Mouse (Mus musculus): ENCODE measurements at regions not wholly inside any gene's neighbourhood (a gene's known extent, or its start where the extent isn't known, plus 50 kb on each side); places are given as distances from the start of the nearest gene placed in this dataset.

- no peak overlapping the region for H3K4me3 ChIP-seq (replicated peaks; ENCODE audit: low read length)
- H3K4me1 ChIP-seq (replicated peaks; ENCODE audit: low read depth, low read length), result no peaks in the 10 kb centered on the region
- H3K36me3 ChIP-seq (ENCODE audit: insufficient read depth, low read length), result no peaks in the 10 kb centered on the region
- no peaks in the 10 kb centered on the region for H3K27me3 ChIP-seq (ENCODE audit: insufficient read depth, low read length)
- peaks cover 8% of the 10 kb centered on the region; the same call in 1 of the 2 replicates for H3K9me3 ChIP-seq (ENCODE audit: low read length)
- no peak for TF ChIP-seq NANOG (IDR thresholded peaks at IDR 0.05; ENCODE audit: borderline replicate concordance, low read length)
- TF ChIP-seq CTCF (conservative IDR thresholded peaks at IDR 0.05; ENCODE audit: low read length), result no peak
- TF ChIP-seq POU5F1 (IDR thresholded peaks at IDR 0.05; ENCODE audit: borderline replicate concordance, low read length), result no peak
Observed at GRCm38 (mm10) chr16:95127616-95128015, 129.7 kb upstream of the Kcnj15 start.

GRCm38 (mm10) chr16:95131815-95132214 is 125.5 kb upstream of the Kcnj15 start:
- Histone ChIP-seq H3K27me3 (ENCODE audit: insufficient read depth, low read length) (no peaks in the 10 kb centered on the region), H3K36me3 (ENCODE audit: insufficient read depth, low read length) (no peaks in the 10 kb centered on the region), H3K9me3 (ENCODE audit: low read length) (peaks cover 8% of the 10 kb centered on the region; the same call in 1 of the 2 replicates), H3K4me3 (replicated peaks; ENCODE audit: low read length) (no peak overlapping the region), H3K4me1 (replicated peaks; ENCODE audit: low read depth, low read length) (no peaks in the 10 kb centered on the region)
- TF ChIP-seq CTCF (conservative IDR thresholded peaks at IDR 0.05; ENCODE audit: low read length) (no peak), NANOG (IDR thresholded peaks at IDR 0.05; ENCODE audit: borderline replicate concordance, low read length) (no peak), POU5F1 (IDR thresholded peaks at IDR 0.05; ENCODE audit: borderline replicate concordance, low read length) (no peak)

- Histone ChIP-seq H3K36me3 (ENCODE audit: insufficient read depth, low read length) (no peaks in the 10 kb centered on the region), H3K4me3 (replicated peaks; ENCODE audit: low read length) (no peak overlapping the region), H3K4me1 (replicated peaks; ENCODE audit: low read depth, low read length) (no peaks in the 10 kb centered on the region), H3K27me3 (ENCODE audit: insufficient read depth, low read length) (no peaks in the 10 kb centered on the region), H3K9me3 (ENCODE audit: low read length) (no peaks in the 10 kb centered on the region)
- no peak for TF ChIP-seq POU5F1 (IDR thresholded peaks at IDR 0.05; ENCODE audit: borderline replicate concordance, low read length)
- no peak for TF ChIP-seq CTCF (conservative IDR thresholded peaks at IDR 0.05; ENCODE audit: low read length)
- TF ChIP-seq NANOG (IDR thresholded peaks at IDR 0.05; ENCODE audit: borderline replicate concordance, low read length), result no peak
Observed at GRCm38 (mm10) chr16:95138809-95139208, 118.5 kb upstream of the Kcnj15 start.

GRCm38 (mm10) chr16:95141510-95142394 is 115.6 kb upstream of the Kcnj15 start:
- Histone ChIP-seq H3K4me1 (replicated peaks; ENCODE audit: low read depth, low read length) (no peaks in the 10 kb centered on the region), H3K4me3 (replicated peaks; ENCODE audit: low read length) (no peak overlapping the region)
- no peak for TF ChIP-seq CTCF (conservative IDR thresholded peaks at IDR 0.05; ENCODE audit: low read length)
- TF ChIP-seq NANOG (IDR thresholded peaks at IDR 0.05; ENCODE audit: borderline replicate concordance, low read length), result no peak
- no peak for TF ChIP-seq POU5F1 (IDR thresholded peaks at IDR 0.05; ENCODE audit: borderline replicate concordance, low read length)

GRCm38 (mm10) chr16:95150499-95150898 is 106.9 kb upstream of the Kcnj15 start:
- H3K4me1 ChIP-seq (replicated peaks; ENCODE audit: low read depth, low read length), result no peaks in the 10 kb centered on the region
- no peaks in the 10 kb centered on the region for H3K9me3 ChIP-seq (ENCODE audit: low read length)
- no peaks in the 10 kb centered on the region for H3K27me3 ChIP-seq (ENCODE audit: insufficient read depth, low read length)
- no peaks in the 10 kb centered on the region for H3K36me3 ChIP-seq (ENCODE audit: insufficient read depth, low read length)
- H3K4me3 ChIP-seq (replicated peaks; ENCODE audit: low read length), result no peak overlapping the region
- TF ChIP-seq NANOG (IDR thresholded peaks at IDR 0.05; ENCODE audit: borderline replicate concordance, low read length) (no peak), CTCF (conservative IDR thresholded peaks at IDR 0.05; ENCODE audit: low read length) (no peak), POU5F1 (IDR thresholded peaks at IDR 0.05; ENCODE audit: borderline replicate concordance, low read length) (no peak)

More at GRCm38 (mm10) chr16:95141510-95142394, 115.6 kb upstream of the Kcnj15 start:
- no peaks in the 10 kb centered on the region for H3K27me3 ChIP-seq (ENCODE audit: insufficient read depth, low read length)
- no peaks in the 10 kb centered on the region for H3K36me3 ChIP-seq (ENCODE audit: insufficient read depth, low read length)
- 0 out of 2 replicates have a peak, but pooled peaks cover 4% of the 10 kb centered on the region for H3K9me3 ChIP-seq (ENCODE audit: low read length)

GRCm38 (mm10) chr16:95151499-95151898 is 105.9 kb upstream of the Kcnj15 start:
- Histone ChIP-seq H3K27me3 (ENCODE audit: insufficient read depth, low read length) (no peaks in the 10 kb centered on the region), H3K4me3 (replicated peaks; ENCODE audit: low read length) (no peak overlapping the region), H3K36me3 (ENCODE audit: insufficient read depth, low read length) (no peaks in the 10 kb centered on the region), H3K4me1 (replicated peaks; ENCODE audit: low read depth, low read length) (no peaks in the 10 kb centered on the region), H3K9me3 (ENCODE audit: low read length) (no peaks in the 10 kb centered on the region)
- TF ChIP-seq CTCF (conservative IDR thresholded peaks at IDR 0.05; ENCODE audit: low read length) (no peak), NANOG (IDR thresholded peaks at IDR 0.05; ENCODE audit: borderline replicate concordance, low read length) (no peak), POU5F1 (IDR thresholded peaks at IDR 0.05; ENCODE audit: borderline replicate concordance, low read length) (no peak)

GRCm38 (mm10) chr16:95151914-95152313 is 105.4 kb upstream of the Kcnj15 start:
- H3K4me1 ChIP-seq (replicated peaks; ENCODE audit: low read depth, low read length), result no peaks in the 10 kb centered on the region
- no peaks in the 10 kb centered on the region for H3K36me3 ChIP-seq (ENCODE audit: insufficient read depth, low read length)
- no peak overlapping the region for H3K4me3 ChIP-seq (replicated peaks; ENCODE audit: low read length)
- H3K27me3 ChIP-seq (ENCODE audit: insufficient read depth, low read length), result no peaks in the 10 kb centered on the region
- no peak for TF ChIP-seq CTCF (conservative IDR thresholded peaks at IDR 0.05; ENCODE audit: low read length)
- no peak for TF ChIP-seq NANOG (IDR thresholded peaks at IDR 0.05; ENCODE audit: borderline replicate concordance, low read length)
- no peak for TF ChIP-seq POU5F1 (IDR thresholded peaks at IDR 0.05; ENCODE audit: borderline replicate concordance, low read length)
- no peaks in the 10 kb centered on the region for H3K9me3 ChIP-seq (ENCODE audit: low read length)

GRCm38 (mm10) chr16:95152742-95153383 is 104.5 kb upstream of the Kcnj15 start:
- no peaks in the 10 kb centered on the region for H3K9me3 ChIP-seq (ENCODE audit: low read length)
- TF ChIP-seq POU5F1 (IDR thresholded peaks at IDR 0.05; ENCODE audit: borderline replicate concordance, low read length) (no peak), CTCF (conservative IDR thresholded peaks at IDR 0.05; ENCODE audit: low read length) (no peak)
- no peaks in the 10 kb centered on the region for H3K36me3 ChIP-seq (ENCODE audit: insufficient read depth, low read length)
- no peaks in the 10 kb centered on the region for H3K4me1 ChIP-seq (replicated peaks; ENCODE audit: low read depth, low read length)
- H3K4me3 ChIP-seq (replicated peaks; ENCODE audit: low read length), result no peak overlapping the region
- H3K27me3 ChIP-seq (ENCODE audit: insufficient read depth, low read length), result no peaks in the 10 kb centered on the region

All from E14TG2a.4 (cell line).